Mouse (Mus musculus) midbrain, embryonic 12.5 days (tissue): ENCODE results near the gene Abcg3. TPM values are rescaled to one million over a fixed set of nuclear protein-coding genes. Genes with fewer than 3 reads are reported as not detected.

ENCODE experiments used
- polyA plus RNA-seq: library from polyadenylated mRNA; unstranded; fragments of >200 nt; fragmentation: Nextera tagmentation; extraction: Ambion mirVana; gene quantifications from 2 replicates; pipeline ENCODE4 v1.2.1, GENCODE M21; 2016

Gene Abcg3
- polyA plus RNA-seq, 1 experiment from 2014 or later = 0.40 TPM

Other genes with a start within 250 kb of the Abcg3 start
- gene Zfp951, start 122.6 kb downstream of the Abcg3 start, polyA plus RNA-seq = 2.7 and 3.3 TPM in 2 replicates
- 0.88 and 1.5 TPM in 2 replicates for gene Gbp9, start 156.8 kb upstream of the Abcg3 start, polyA plus RNA-seq
- 0.45 and 0.47 TPM in 2 replicates for gene Gbp8, start 156.8 kb upstream of the Abcg3 start, polyA plus RNA-seq
- 0.59 TPM in 2 replicates for gene Gbp4, start 156.9 kb upstream of the Abcg3 start, polyA plus RNA-seq